10 mouse cellular contexts compared by ENCODE assay signal in the genomic region with DNA sequence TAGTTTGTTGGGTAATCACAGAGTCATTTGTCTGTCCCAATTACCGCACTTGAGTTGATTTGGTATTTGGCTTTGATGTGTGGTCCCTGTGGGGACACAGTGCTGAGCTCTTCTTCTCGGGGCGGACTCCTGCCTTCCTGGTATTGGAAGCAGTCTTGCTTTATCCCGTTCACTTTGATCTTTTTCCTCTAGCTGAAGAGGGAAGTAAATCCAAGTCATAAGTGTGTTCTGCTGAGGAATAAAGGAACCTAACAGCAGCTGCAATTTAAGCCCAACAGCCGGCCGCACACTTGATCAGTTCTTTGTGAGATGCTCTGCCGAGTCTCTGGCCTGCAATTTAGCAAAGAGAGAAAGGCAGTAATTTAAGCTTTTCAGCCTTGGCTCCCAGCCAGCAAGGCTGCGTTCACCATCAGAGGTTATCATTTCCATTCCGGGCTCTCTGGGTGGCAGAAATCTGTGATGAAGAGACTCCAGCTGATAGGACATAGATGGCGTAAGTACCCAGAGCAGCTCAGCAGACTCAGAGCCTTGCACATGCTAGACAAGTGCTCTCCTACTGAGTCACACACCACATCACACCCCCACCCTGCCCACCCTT. TPM values are rescaled to one million over a fixed set of nuclear protein-coding genes. Genes with fewer than 3 reads are reported as not detected.
A peak's percentile ranks its signal among the peaks of the same experiment; 100 is the strongest.
DNase-seq lines count a peak whose midpoint lies in the region; ATAC-seq lines count a peak whose summit lies in the region.
"Had no signal": no experiment of that assay in that cellular context is flagged by ENCODE, and none has a peak within 500 bp of the region (broad histone marks: within the 10 kb centered on the region; RNA-seq: fewer than 3 reads in every experiment).

No protein-coding gene starts in this region.

- no peaks in the 10 kb centered on the region for H3K4me1 ChIP-seq in forebrain, embryonic 12.5 days
- H3K4me1 ChIP-seq in forebrain, embryonic 11.5 days (replicated peaks; ENCODE audit: control insufficient read depth, insufficient read depth, low read length): no peaks in the 10 kb centered on the region
- H3K4me1 ChIP-seq in midbrain, embryonic 12.5 days: no peaks in the 10 kb centered on the region
- no peaks in the 10 kb centered on the region for H3K4me1 ChIP-seq in midbrain, embryonic 10.5 days
- H3K4me1 ChIP-seq in embryonic facial prominence, embryonic 15.5 days: peaks cover 4% of the 10 kb centered on the region; the same call in 1 of the 2 replicates
- peaks cover 21% of the 10 kb centered on the region for H3K4me1 ChIP-seq in neural tube, embryonic 13.5 days (replicated peaks)
- H3K4me1 ChIP-seq in liver, embryonic 12.5 days: no peaks in the 10 kb centered on the region
- H3K4me1 ChIP-seq: lung, embryonic 15.5 days had no signal

- H3K27me3 ChIP-seq in forebrain, embryonic 12.5 days: no peaks in the 10 kb centered on the region
- no peaks in the 10 kb centered on the region for H3K27me3 ChIP-seq in forebrain, embryonic 11.5 days (ENCODE audit: control insufficient read depth, insufficient read depth, low read length)
- H3K27me3 ChIP-seq in midbrain, embryonic 12.5 days: no peaks in the 10 kb centered on the region
- no peaks in the 10 kb centered on the region for H3K27me3 ChIP-seq in midbrain, embryonic 10.5 days (ENCODE audit: low read depth, poor library complexity, severe bottlenecking)
- no peaks in the 10 kb centered on the region for H3K27me3 ChIP-seq in embryonic facial prominence, embryonic 15.5 days
- no peaks in the 10 kb centered on the region for H3K27me3 ChIP-seq in neural tube, embryonic 13.5 days
- no peaks in the 10 kb centered on the region for H3K27me3 ChIP-seq in liver, embryonic 12.5 days (replicated peaks)
- H3K27me3 ChIP-seq: lung, embryonic 15.5 days had no signal

- H3K9ac ChIP-seq in forebrain, embryonic 12.5 days: no peak overlapping the region
- no peak overlapping the region for H3K9ac ChIP-seq in forebrain, embryonic 11.5 days (ENCODE audit: low read length)
- no peak overlapping the region for H3K9ac ChIP-seq in midbrain, embryonic 12.5 days (replicated peaks)
- no peak overlapping the region for H3K9ac ChIP-seq in embryonic facial prominence, embryonic 15.5 days
- H3K9ac ChIP-seq in neural tube, embryonic 13.5 days: no peak overlapping the region
- no peak overlapping the region for H3K9ac ChIP-seq in liver, embryonic 12.5 days
- H3K9ac ChIP-seq: lung, embryonic 15.5 days had no signal

- no peak overlapping the region for H3K4me3 ChIP-seq in forebrain, embryonic 12.5 days (replicated peaks)
- H3K4me3 ChIP-seq in forebrain, embryonic 11.5 days (ENCODE audit: low read depth, low read length): no peak overlapping the region
- no peak overlapping the region for H3K4me3 ChIP-seq in midbrain, embryonic 12.5 days
- no peak overlapping the region for H3K4me3 ChIP-seq in midbrain, embryonic 10.5 days
- no peak overlapping the region for H3K4me3 ChIP-seq in embryonic facial prominence, embryonic 15.5 days (replicated peaks)
- H3K4me3 ChIP-seq in neural tube, embryonic 13.5 days: no peak overlapping the region
- no peak overlapping the region for H3K4me3 ChIP-seq in liver, embryonic 12.5 days
- H3K4me3 ChIP-seq: lung, embryonic 15.5 days had no signal

- peak overlapping the region; percentile 75 for H3K27ac ChIP-seq in forebrain, embryonic 12.5 days
- no peak overlapping the region for H3K27ac ChIP-seq in forebrain, embryonic 11.5 days (ENCODE audit: low read depth, low read length)
- H3K27ac ChIP-seq in midbrain, embryonic 12.5 days (replicated peaks): 0 out of 2 replicates have a peak overlapping the region, but pooled peaks have one; percentile 22
- H3K27ac ChIP-seq in midbrain, embryonic 10.5 days (replicated peaks): no peak overlapping the region
- 0 out of 2 replicates have a peak overlapping the region, but pooled peaks have one; percentile 34 for H3K27ac ChIP-seq in embryonic facial prominence, embryonic 15.5 days (replicated peaks)
- peak overlapping the region; percentile 77 for H3K27ac ChIP-seq in neural tube, embryonic 13.5 days (replicated peaks)
- H3K27ac ChIP-seq in liver, embryonic 12.5 days: no peak overlapping the region
- H3K27ac ChIP-seq: lung, embryonic 15.5 days had no signal

- no peaks in the 10 kb centered on the region for H3K9me3 ChIP-seq in forebrain, embryonic 12.5 days
- H3K9me3 ChIP-seq in forebrain, embryonic 11.5 days (ENCODE audit: control insufficient read depth, low read length): no peaks in the 10 kb centered on the region
- H3K9me3 ChIP-seq in midbrain, embryonic 12.5 days: no peaks in the 10 kb centered on the region
- no peaks in the 10 kb centered on the region for H3K9me3 ChIP-seq in midbrain, embryonic 10.5 days (replicated peaks)
- H3K9me3 ChIP-seq in embryonic facial prominence, embryonic 15.5 days (replicated peaks): no peaks in the 10 kb centered on the region
- no peaks in the 10 kb centered on the region for H3K9me3 ChIP-seq in neural tube, embryonic 13.5 days
- H3K9me3 ChIP-seq in liver, embryonic 12.5 days (replicated peaks): no peaks in the 10 kb centered on the region
- H3K9me3 ChIP-seq: lung, embryonic 15.5 days had no signal

- ATAC-seq in forebrain, embryonic 12.5 days (ENCODE audit: low FRiP score): peak; percentile 71; the same call in 1 of the 2 replicates
- ATAC-seq in forebrain, embryonic 11.5 days (replicated peaks; ENCODE audit: low FRiP score): no peak
- ATAC-seq in midbrain, embryonic 12.5 days (ENCODE audit: low FRiP score, low read depth): no peak
- ATAC-seq in embryonic facial prominence, embryonic 15.5 days (ENCODE audit: insufficient number of reproducible peaks, low FRiP score, low TSS enrichment, low read depth): 0 out of 2 replicates have a peak, but pooled peaks have one; percentile 24
- peak; percentile 49; the same call in 1 of the 2 replicates for ATAC-seq in neural tube, embryonic 13.5 days (ENCODE audit: low read depth)
- no peak for ATAC-seq in liver, embryonic 12.5 days

- H3K36me3 ChIP-seq in forebrain, embryonic 12.5 days (replicated peaks): peaks cover 62% of the 10 kb centered on the region
- H3K36me3 ChIP-seq in forebrain, embryonic 11.5 days (ENCODE audit: control insufficient read depth, insufficient read depth, low read length): no peaks in the 10 kb centered on the region; the same call in 1 of the 2 replicates
- peaks cover 57% of the 10 kb centered on the region for H3K36me3 ChIP-seq in midbrain, embryonic 12.5 days
- peaks cover 88% of the 10 kb centered on the region for H3K36me3 ChIP-seq in midbrain, embryonic 10.5 days
- peaks cover 53% of the 10 kb centered on the region for H3K36me3 ChIP-seq in embryonic facial prominence, embryonic 15.5 days
- peaks cover 56% of the 10 kb centered on the region for H3K36me3 ChIP-seq in neural tube, embryonic 13.5 days
- peaks cover 78% of the 10 kb centered on the region for H3K36me3 ChIP-seq in liver, embryonic 12.5 days

- no peak overlapping the region for H3K4me2 ChIP-seq in forebrain, embryonic 12.5 days
- no peak overlapping the region for H3K4me2 ChIP-seq in forebrain, embryonic 11.5 days (ENCODE audit: low read depth, low read length, severe bottlenecking)
- no peak overlapping the region for H3K4me2 ChIP-seq in midbrain, embryonic 12.5 days (replicated peaks)
- no peak overlapping the region for H3K4me2 ChIP-seq in embryonic facial prominence, embryonic 15.5 days (replicated peaks)
- H3K4me2 ChIP-seq in neural tube, embryonic 13.5 days: peak overlapping the region; percentile 3; the same call in 1 of the 2 replicates
- H3K4me2 ChIP-seq in liver, embryonic 12.5 days: no peak overlapping the region
- H3K4me2 ChIP-seq: lung, embryonic 15.5 days had no signal

- WGBS in forebrain, embryonic 12.5 days: 53% methylated on average over 10 of the region's 10 CpGs
- WGBS in forebrain, embryonic 11.5 days: 82% methylated on average over 10 of the region's 10 CpGs
- WGBS in midbrain, embryonic 12.5 days: 61% methylated on average over 10 of the region's 10 CpGs
- 86% methylated on average over 10 of the region's 10 CpGs for WGBS in midbrain, embryonic 10.5 days
- WGBS in embryonic facial prominence, embryonic 15.5 days: 42% methylated on average over 10 of the region's 10 CpGs
- WGBS in neural tube, embryonic 13.5 days: 27% methylated on average over 10 of the region's 10 CpGs
- 81% methylated on average over 10 of the region's 10 CpGs for WGBS in liver, embryonic 12.5 days (ENCODE audit: insufficient replicate concordance)

- no peak for DNase-seq in forebrain, embryonic 11.5 days (ENCODE audit: low spot score)
- no peak for DNase-seq in midbrain, embryonic 10.5 days (ENCODE audit: low spot score)
- no peak for DNase-seq in heart, adult 11 months
- DNase-seq: embryo, embryonic 11 days had no signal

RNA-seq across cellular contexts. Expression of a gene that starts 14.1 kb away (rescaled TPM):
- polyA plus RNA-seq in forebrain, embryonic 12.5 days (2016; fragmentation: Nextera tagmentation; extraction: Ambion mirVana): 264 and 269 TPM in 2 replicates
- 325 and 330 TPM in 2 replicates for polyA plus RNA-seq in forebrain, embryonic 11.5 days (2014; fragmentation: Nextera tagmentation; extraction: Ambion mirVana)
- 236 and 247 TPM in 2 replicates for polyA plus RNA-seq in midbrain, embryonic 12.5 days (2016; fragmentation: Nextera tagmentation; extraction: Ambion mirVana)
- 310 and 362 TPM in 2 replicates for polyA plus RNA-seq in midbrain, embryonic 10.5 days (2016; fragmentation: Nextera tagmentation; extraction: Ambion mirVana)
- 155 and 167 TPM in 2 replicates for polyA plus RNA-seq in embryonic facial prominence, embryonic 15.5 days (2015; fragmentation: Nextera tagmentation; extraction: Ambion mirVana)
- polyA plus RNA-seq in neural tube, embryonic 13.5 days (2015; fragmentation: Nextera tagmentation; extraction: Ambion mirVana): 212 and 224 TPM in 2 replicates
- 137 and 147 TPM in 2 replicates for polyA plus RNA-seq in liver, embryonic 12.5 days (2016; fragmentation: Nextera tagmentation; extraction: Ambion mirVana)

RNA-seq across cellular contexts. Expression of a gene that starts 17.6 kb away (rescaled TPM):
- polyA plus RNA-seq in forebrain, embryonic 12.5 days (2016; fragmentation: Nextera tagmentation; extraction: Ambion mirVana): 216 and 221 TPM in 2 replicates
- 231 and 238 TPM in 2 replicates for polyA plus RNA-seq in forebrain, embryonic 11.5 days (2014; fragmentation: Nextera tagmentation; extraction: Ambion mirVana)
- polyA plus RNA-seq in midbrain, embryonic 12.5 days (2016; fragmentation: Nextera tagmentation; extraction: Ambion mirVana): 203 and 228 TPM in 2 replicates
- polyA plus RNA-seq in midbrain, embryonic 10.5 days (2016; fragmentation: Nextera tagmentation; extraction: Ambion mirVana): 232 and 244 TPM in 2 replicates
- 284 and 297 TPM in 2 replicates for polyA plus RNA-seq in embryonic facial prominence, embryonic 15.5 days (2015; fragmentation: Nextera tagmentation; extraction: Ambion mirVana)
- polyA plus RNA-seq in neural tube, embryonic 13.5 days (2015; fragmentation: Nextera tagmentation; extraction: Ambion mirVana): 192 and 203 TPM in 2 replicates
- 110 and 112 TPM in 2 replicates for polyA plus RNA-seq in liver, embryonic 12.5 days (2016; fragmentation: Nextera tagmentation; extraction: Ambion mirVana)

RNA-seq across cellular contexts. Expression of a gene that starts 32.8 kb away (rescaled TPM):
- polyA plus RNA-seq in forebrain, embryonic 12.5 days (2016; fragmentation: Nextera tagmentation; extraction: Ambion mirVana): 28.4 and 28.9 TPM in 2 replicates
- polyA plus RNA-seq in forebrain, embryonic 11.5 days (2014; fragmentation: Nextera tagmentation; extraction: Ambion mirVana): 33.4 and 39.0 TPM in 2 replicates
- polyA plus RNA-seq in midbrain, embryonic 12.5 days (2016; fragmentation: Nextera tagmentation; extraction: Ambion mirVana): 30.9 and 33.2 TPM in 2 replicates
- 27.4 and 28.7 TPM in 2 replicates for polyA plus RNA-seq in midbrain, embryonic 10.5 days (2016; fragmentation: Nextera tagmentation; extraction: Ambion mirVana)
- polyA plus RNA-seq in embryonic facial prominence, embryonic 15.5 days (2015; fragmentation: Nextera tagmentation; extraction: Ambion mirVana): 38.3 and 40.0 TPM in 2 replicates
- 26.7 and 29.0 TPM in 2 replicates for polyA plus RNA-seq in neural tube, embryonic 13.5 days (2015; fragmentation: Nextera tagmentation; extraction: Ambion mirVana)
- polyA plus RNA-seq in liver, embryonic 12.5 days (2016; fragmentation: Nextera tagmentation; extraction: Ambion mirVana): 38.9 and 41.5 TPM in 2 replicates

RNA-seq across cellular contexts. Expression of a gene that starts 52.6 kb away (rescaled TPM):
- 5.8 and 6.1 TPM in 2 replicates for polyA plus RNA-seq in forebrain, embryonic 12.5 days (2016; fragmentation: Nextera tagmentation; extraction: Ambion mirVana)
- polyA plus RNA-seq in forebrain, embryonic 11.5 days (2014; fragmentation: Nextera tagmentation; extraction: Ambion mirVana): 5.9 and 6.2 TPM in 2 replicates
- polyA plus RNA-seq in midbrain, embryonic 12.5 days (2016; fragmentation: Nextera tagmentation; extraction: Ambion mirVana): 6.7 and 7.3 TPM in 2 replicates
- 5.2 and 7.0 TPM in 2 replicates for polyA plus RNA-seq in midbrain, embryonic 10.5 days (2016; fragmentation: Nextera tagmentation; extraction: Ambion mirVana)
- 10.8 and 12.4 TPM in 2 replicates for polyA plus RNA-seq in embryonic facial prominence, embryonic 15.5 days (2015; fragmentation: Nextera tagmentation; extraction: Ambion mirVana)
- polyA plus RNA-seq in neural tube, embryonic 13.5 days (2015; fragmentation: Nextera tagmentation; extraction: Ambion mirVana): 10.7 and 14.1 TPM in 2 replicates
- polyA plus RNA-seq in liver, embryonic 12.5 days (2016; fragmentation: Nextera tagmentation; extraction: Ambion mirVana): 3.3 and 4.2 TPM in 2 replicates

Comparison
In these comparisons a context has a peak if more than half of its experiments do, and no peak if none do; other contexts are left out.
1. ATAC-seq: peak in forebrain, embryonic 12.5 days (single experiment), embryonic facial prominence, embryonic 15.5 days (single experiment) and neural tube, embryonic 13.5 days (single experiment); none in forebrain, embryonic 11.5 days (single experiment), midbrain, embryonic 12.5 days (single experiment) and liver, embryonic 12.5 days (single experiment).
2. H3K27ac ChIP-seq: peak in forebrain, embryonic 12.5 days (single experiment), midbrain, embryonic 12.5 days (single experiment), embryonic facial prominence, embryonic 15.5 days (single experiment) and neural tube, embryonic 13.5 days (single experiment); none in forebrain, embryonic 11.5 days (single experiment), midbrain, embryonic 10.5 days (single experiment) and liver, embryonic 12.5 days (single experiment).